Mouse (Mus musculus) adrenal gland (tissue): Measurements from ENCODE around the gene Sphk2.

ENCODE experiments used
- intact Hi-C: fragments of 180-260 bp; cut with DNase I; formaldehyde crosslinking; loops from one replicate; pipeline ENCODE4 v1.15.1; 2025

Sphk2 gene

GRCm38 (mm10) chr7:45725151-45725550 lies 7.3 kb upstream of the Sphk2 start:
- intact Hi-C loops, result no loop called here

- intact Hi-C loops, result no loop called here
Measured at GRCm38 (mm10) chr7:45723781-45724180, 6.0 kb upstream of the Sphk2 start.

- intact Hi-C loops, result no loop called here
Measured at GRCm38 (mm10) chr7:45723301-45723700, 5.5 kb upstream of the Sphk2 start.

- intact Hi-C loops, result no loop called here
Measured at GRCm38 (mm10) chr7:45722348-45722713, 4.5 kb upstream of the Sphk2 start.

GRCm38 (mm10) chr7:45721642-45722347 lies 4.0 kb upstream of the Sphk2 start:
- intact Hi-C loops, result no loop called here

GRCm38 (mm10) chr7:45721234-45721571 lies 3.4 kb upstream of the Sphk2 start:
- intact Hi-C loops, result no loop called here

- intact Hi-C loops, result no loop called here
Measured at GRCm38 (mm10) chr7:45720413-45721233, 2.8 kb upstream of the Sphk2 start, which contains the start of gene Fam83e. Gene Fam83e, plus strand, starts transcription at chr7:45721212.

- intact Hi-C loops, result no loop called here
Measured at GRCm38 (mm10) chr7:45719738-45720412, 2.1 kb upstream of the Sphk2 start.

GRCm38 (mm10) chr7:45719180-45719579 lies 1.4 kb upstream of the Sphk2 start:
- intact Hi-C loops, result no loop called here

GRCm38 (mm10) chr7:45718331-45718730 lies 529 bp upstream of the Sphk2 start:
- intact Hi-C loops, result no loop called here

- intact Hi-C loops, result no loop called here
Measured at GRCm38 (mm10) chr7:45716952-45717917, 567 bp downstream of the Sphk2 start.

GRCm38 (mm10) chr7:45716460-45716857 lies 1.3 kb downstream of the Sphk2 start:
- intact Hi-C loops, result no loop called here

- intact Hi-C loops, result no loop called here
Measured at GRCm38 (mm10) chr7:45715741-45716459, 1.9 kb downstream of the Sphk2 start.

- intact Hi-C loops, result no loop called here
Measured at GRCm38 (mm10) chr7:45715090-45715708, 2.6 kb downstream of the Sphk2 start, which contains the start of gene Rpl18. Gene Rpl18, plus strand, starts transcription at chr7:45715457.

GRCm38 (mm10) chr7:45714630-45715089 lies 3.1 kb downstream of the Sphk2 start:
- intact Hi-C loops, result no loop called here

- intact Hi-C loops, result no loop called here
Measured at GRCm38 (mm10) chr7:45713881-45714520, 3.8 kb downstream of the Sphk2 start.

GRCm38 (mm10) chr7:45713396-45713795 lies 4.4 kb downstream of the Sphk2 start:
- intact Hi-C loops, result no loop called here

- intact Hi-C loops, result no loop called here
Measured at GRCm38 (mm10) chr7:45712022-45712757, 5.6 kb downstream of the Sphk2 start.
